ENCODE assay signal across 33 mouse cellular contexts in the genomic region with DNA sequence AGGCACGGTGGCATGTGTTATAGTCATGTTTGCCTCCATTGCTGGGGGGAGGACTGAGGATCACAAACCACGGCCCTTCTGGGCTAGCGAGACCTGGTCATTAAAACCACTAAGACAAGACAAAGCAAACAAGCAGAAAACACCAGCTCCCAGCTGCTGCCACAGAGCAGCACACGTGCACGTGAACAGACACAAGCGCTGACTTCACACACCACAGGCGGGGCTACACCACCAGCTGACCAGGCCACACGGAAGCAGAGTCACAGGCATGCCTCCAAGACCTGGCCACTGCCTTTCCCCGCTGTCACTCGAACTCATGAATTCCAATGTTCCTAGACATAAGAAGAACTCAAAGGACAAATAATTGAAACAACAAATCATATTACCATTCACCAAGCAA.
"Had no signal": no experiment of that assay in that cellular context is flagged by ENCODE, and none has a peak within 500 bp of the region (broad histone marks: within the 10 kb centered on the region; RNA-seq: fewer than 3 reads in every experiment).

No protein-coding gene starts in this region.

- DNase-seq: heart, postnatal 10 days; heart, postnatal 14 days; heart, postnatal 36 days; heart, postnatal 4 days; kidney, adult 11 months; kidney, adult 18-20 months; kidney, adult 2 months; kidney, adult 8-10 months; kidney, adult 9 months; kidney, postnatal 10 days; kidney, postnatal 14 days; kidney, postnatal 25 days; kidney, postnatal 36 days; layer of hippocampus, adult 9-11 months; layer of hippocampus, postnatal 36 days had no signal

- H3K4me1 ChIP-seq: heart, embryonic 10.5 days; heart, embryonic 12.5 days; heart, embryonic 13.5 days; heart, embryonic 15.5 days; hindbrain, embryonic 12.5 days; intestine, embryonic 15.5 days had no signal

- H3K27ac ChIP-seq: heart, embryonic 10.5 days; heart, embryonic 13.5 days; heart, embryonic 15.5 days; hindbrain, embryonic 10.5 days; hindbrain, embryonic 12.5 days; hindbrain, embryonic 13.5 days; hindbrain, embryonic 14.5 days; hindbrain, embryonic 15.5 days; intestine, embryonic 15.5 days; kidney, embryonic 15.5 days; kidney, postnatal 0 days; layer of hippocampus, adult 2 months had no signal

- H3K9me3 ChIP-seq: heart, embryonic 10.5 days; heart, embryonic 12.5 days; heart, embryonic 13.5 days; heart, embryonic 15.5 days; hindbrain, embryonic 10.5 days; hindbrain, embryonic 12.5 days; hindbrain, embryonic 13.5 days; hindbrain, embryonic 15.5 days; intestine, embryonic 15.5 days; kidney, embryonic 15.5 days had no signal

- ATAC-seq: hindbrain, embryonic 16.5 days; inflammation-experienced regulatory T-cells, adult 6 months; intestine, embryonic 15.5 days; intestine, embryonic 16.5 days; intestine, postnatal 0 days had no signal

- H3K4me2 ChIP-seq: heart, embryonic 11.5 days; heart, embryonic 12.5 days; heart, embryonic 13.5 days; heart, embryonic 15.5 days; hindbrain, embryonic 12.5 days; hindbrain, embryonic 13.5 days; hindbrain, embryonic 14.5 days; hindbrain, embryonic 15.5 days; intestine, embryonic 15.5 days; kidney, embryonic 15.5 days had no signal

- H3K27me3 ChIP-seq: heart, embryonic 12.5 days; heart, embryonic 13.5 days; heart, embryonic 15.5 days; hindbrain, embryonic 12.5 days; hindbrain, embryonic 13.5 days; hindbrain, embryonic 15.5 days; intestine, embryonic 15.5 days; kidney, embryonic 15.5 days had no signal

- H3K36me3 ChIP-seq: heart, embryonic 10.5 days; heart, embryonic 12.5 days; heart, embryonic 13.5 days; heart, embryonic 15.5 days; hindbrain, embryonic 10.5 days; hindbrain, embryonic 12.5 days; hindbrain, embryonic 13.5 days; hindbrain, embryonic 15.5 days; intestine, embryonic 15.5 days; kidney, embryonic 15.5 days had no signal

- H3K9ac ChIP-seq: heart, embryonic 12.5 days; heart, embryonic 13.5 days; heart, embryonic 15.5 days; hindbrain, embryonic 12.5 days; hindbrain, embryonic 13.5 days; hindbrain, embryonic 14.5 days; hindbrain, embryonic 15.5 days; intestine, embryonic 15.5 days; kidney, embryonic 15.5 days had no signal

- H3K4me3 ChIP-seq: heart, embryonic 10.5 days; heart, embryonic 12.5 days; heart, embryonic 13.5 days; heart, embryonic 15.5 days; hindbrain, embryonic 10.5 days; hindbrain, embryonic 12.5 days; hindbrain, embryonic 13.5 days; hindbrain, embryonic 15.5 days; intestine, embryonic 15.5 days; kidney, embryonic 15.5 days; layer of hippocampus, adult 2 months had no signal
